Mouse (Mus musculus): ENCODE data around the gene Cdc20. TPM values are rescaled to one million over a fixed set of nuclear protein-coding genes. Genes with fewer than 3 reads are reported as not detected.

Cdc20 gene
- polyA plus RNA-seq, 1 experiment from 2014 or later = 298 TPM

GRCm38 (mm10) chr4:118446415-118447153 lies 9.4 kb upstream of the Cdc20 start:
- H3K27ac ChIP-seq (replicated peaks; ENCODE audit: low read depth, low read length) = no peak overlapping the region
- ATAC-seq (replicated peaks; ENCODE audit: insufficient number of reproducible peaks, low FRiP score, low TSS enrichment, low read depth) = peak; percentile 30
- no peaks in the 10 kb centered on the region for H3K9me3 ChIP-seq (replicated peaks; ENCODE audit: control insufficient read depth, low read length)
- 19% methylated on average over 24 of the region's 24 CpGs for WGBS
- no peaks in the 10 kb centered on the region for H3K27me3 ChIP-seq (ENCODE audit: control insufficient read depth, insufficient read depth, low read length)
- DNase-seq (ENCODE audit: low spot score) = peak; percentile 23
- no peaks in the 10 kb centered on the region for H3K36me3 ChIP-seq (replicated peaks; ENCODE audit: control insufficient read depth, insufficient read depth, low read depth, low read length)
- peak overlapping the region; percentile 44 for H3K4me3 ChIP-seq (ENCODE audit: low read depth, low read length)
- peak overlapping the region; percentile 62 for H3K9ac ChIP-seq (replicated peaks; ENCODE audit: low read length)
- H3K4me1 ChIP-seq (ENCODE audit: control insufficient read depth, insufficient read depth, low read length) = no peaks in the 10 kb centered on the region
- H3K4me2 ChIP-seq (ENCODE audit: low read depth, low read length) = peak overlapping the region; percentile 89

DNA sequence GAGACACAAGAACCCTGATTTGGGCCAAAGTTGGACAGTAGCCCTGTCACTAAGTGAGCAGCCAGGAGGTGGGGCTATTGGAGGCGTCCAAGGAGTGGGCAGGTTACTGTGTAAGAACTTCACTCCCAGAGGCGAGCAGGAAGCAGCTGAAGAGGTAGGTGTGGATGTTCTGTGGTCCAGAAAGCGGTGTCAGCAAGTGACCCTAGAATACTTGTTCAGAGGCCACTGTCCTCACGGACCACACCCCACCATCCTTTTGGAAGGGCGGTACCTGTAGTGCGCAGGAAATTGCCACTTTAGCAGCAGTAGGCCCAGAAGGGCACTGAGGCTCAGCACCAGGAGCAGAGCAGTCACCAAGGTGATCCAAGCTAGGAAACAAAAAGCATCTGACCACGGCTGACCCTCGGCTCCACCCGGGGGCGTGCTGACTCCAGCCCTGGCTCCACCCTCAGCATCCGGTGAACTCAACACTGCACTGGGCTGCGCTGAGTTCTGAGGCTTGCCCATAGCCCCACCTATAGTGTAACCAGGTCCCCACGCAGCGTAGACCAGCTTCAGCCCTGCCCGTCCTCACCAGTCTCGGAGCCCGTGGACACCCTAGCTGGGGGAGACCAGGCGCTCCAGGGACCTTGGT lies 8.7 kb upstream of the Cdc20 start:
- WGBS = 12% methylated on average over 18 of the region's 18 CpGs
- Histone ChIP-seq H3K9ac (replicated peaks; ENCODE audit: low read length) (peak overlapping the region; percentile 62), H3K27ac (replicated peaks; ENCODE audit: low read depth, low read length) (no peak overlapping the region), H3K4me1 (ENCODE audit: control insufficient read depth, insufficient read depth, low read length) (no peaks in the 10 kb centered on the region), H3K27me3 (ENCODE audit: control insufficient read depth, insufficient read depth, low read length) (no peaks in the 10 kb centered on the region), H3K36me3 (replicated peaks; ENCODE audit: control insufficient read depth, insufficient read depth, low read depth, low read length) (no peaks in the 10 kb centered on the region), H3K4me3 (ENCODE audit: low read depth, low read length) (peak overlapping the region; percentile 44), H3K9me3 (replicated peaks; ENCODE audit: control insufficient read depth, low read length) (no peaks in the 10 kb centered on the region), H3K4me2 (ENCODE audit: low read depth, low read length) (peak overlapping the region; percentile 89)
- peak; percentile 69 for DNase-seq (ENCODE audit: low spot score)
- peak; percentile 82 for ATAC-seq (replicated peaks; ENCODE audit: insufficient number of reproducible peaks, low FRiP score, low TSS enrichment, low read depth)

DNA sequence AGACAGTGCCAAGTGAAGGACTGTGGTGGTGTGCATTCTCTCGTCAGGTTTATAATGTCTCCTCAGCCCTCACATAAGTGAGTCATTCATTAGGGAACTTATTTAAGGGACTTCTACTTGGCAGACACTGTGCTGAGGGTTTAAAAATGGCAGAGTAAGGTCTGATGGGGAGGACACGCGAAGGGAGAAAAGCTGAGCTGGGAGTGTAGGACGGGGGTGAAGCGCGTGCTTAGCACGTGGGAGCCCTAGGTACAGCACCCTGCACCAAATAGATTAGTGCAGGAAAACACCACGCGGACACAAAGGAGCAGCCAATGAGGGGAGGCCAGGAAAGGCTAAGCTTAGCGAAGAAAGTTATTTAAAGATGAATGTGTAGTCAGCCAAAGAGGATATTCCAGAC lies 7.9 kb upstream of the Cdc20 start:
- H3K4me2 ChIP-seq (ENCODE audit: low read depth, low read length) = no peak overlapping the region
- 87% methylated on average over 10 of the region's 10 CpGs for WGBS
- no peak overlapping the region for H3K4me3 ChIP-seq (ENCODE audit: low read depth, low read length)
- no peaks in the 10 kb centered on the region for H3K9me3 ChIP-seq (replicated peaks; ENCODE audit: control insufficient read depth, low read length)
- H3K36me3 ChIP-seq (replicated peaks; ENCODE audit: control insufficient read depth, insufficient read depth, low read depth, low read length) = no peaks in the 10 kb centered on the region
- H3K9ac ChIP-seq (replicated peaks; ENCODE audit: low read length) = no peak overlapping the region
- ATAC-seq (replicated peaks; ENCODE audit: insufficient number of reproducible peaks, low FRiP score, low TSS enrichment, low read depth) (no peak), DNase-seq (ENCODE audit: low spot score) (no peak)
- H3K27ac ChIP-seq (replicated peaks; ENCODE audit: low read depth, low read length) = no peak overlapping the region
- no peaks in the 10 kb centered on the region for H3K27me3 ChIP-seq (ENCODE audit: control insufficient read depth, insufficient read depth, low read length)
- no peaks in the 10 kb centered on the region for H3K4me1 ChIP-seq (ENCODE audit: control insufficient read depth, insufficient read depth, low read length)

GRCm38 (mm10) chr4:118437829-118438253 lies 689 bp upstream of the Cdc20 start:
- Histone ChIP-seq H3K27me3 (ENCODE audit: control insufficient read depth, insufficient read depth, low read length) (no peaks in the 10 kb centered on the region), H3K4me3 (ENCODE audit: low read depth, low read length) (peak overlapping the region; percentile 78), H3K27ac (replicated peaks; ENCODE audit: low read depth, low read length) (peak overlapping the region; percentile 86), H3K4me1 (ENCODE audit: control insufficient read depth, insufficient read depth, low read length) (peaks cover 2% of the 10 kb centered on the region; the same call in 1 of the 2 replicates), H3K4me2 (ENCODE audit: low read depth, low read length) (peak overlapping the region; percentile 89), H3K9ac (replicated peaks; ENCODE audit: low read length) (peak overlapping the region; percentile 79), H3K36me3 (replicated peaks; ENCODE audit: control insufficient read depth, insufficient read depth, low read depth, low read length) (no peaks in the 10 kb centered on the region; the same call in 1 of the 2 replicates), H3K9me3 (replicated peaks; ENCODE audit: control insufficient read depth, low read length) (no peaks in the 10 kb centered on the region)
- DNase-seq (ENCODE audit: low spot score) = peak; percentile 45
- WGBS = 11% methylated on average over 12 of the region's 12 CpGs
- no peak for ATAC-seq (replicated peaks; ENCODE audit: insufficient number of reproducible peaks, low FRiP score, low TSS enrichment, low read depth)

DNA sequence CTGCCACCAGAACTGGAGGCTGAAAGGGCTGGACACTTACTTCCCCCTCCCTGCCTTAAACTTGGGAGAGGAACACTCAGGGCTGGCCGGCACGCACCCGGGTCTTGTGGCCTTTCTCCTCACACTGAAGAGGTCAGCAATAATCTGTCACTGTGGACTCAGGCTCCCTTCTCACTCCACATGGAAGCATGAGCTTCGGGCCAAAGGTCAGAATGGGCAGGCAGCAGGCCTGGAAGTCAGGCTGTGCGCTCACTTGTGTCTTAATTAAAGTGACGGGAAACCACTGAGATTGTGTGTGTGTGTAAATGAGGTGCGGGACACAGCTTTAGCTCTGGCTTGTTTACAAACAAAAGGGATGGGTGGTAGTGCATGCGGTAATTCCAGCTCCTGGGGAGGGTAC lies 4.8 kb downstream of the Cdc20 start:
- no peaks in the 10 kb centered on the region for H3K9me3 ChIP-seq (replicated peaks; ENCODE audit: control insufficient read depth, low read length)
- no peak overlapping the region for H3K27ac ChIP-seq (replicated peaks; ENCODE audit: low read depth, low read length)
- DNase-seq (ENCODE audit: low spot score) = no peak
- no peak for ATAC-seq (replicated peaks; ENCODE audit: insufficient number of reproducible peaks, low FRiP score, low TSS enrichment, low read depth)
- no peak overlapping the region for H3K9ac ChIP-seq (replicated peaks; ENCODE audit: low read length)
- H3K4me3 ChIP-seq (ENCODE audit: low read depth, low read length) = no peak overlapping the region
- H3K36me3 ChIP-seq (replicated peaks; ENCODE audit: control insufficient read depth, insufficient read depth, low read depth, low read length) = peaks cover 6% of the 10 kb centered on the region; the same call in 1 of the 2 replicates
- H3K27me3 ChIP-seq (ENCODE audit: control insufficient read depth, insufficient read depth, low read length) = no peaks in the 10 kb centered on the region
- H3K4me2 ChIP-seq (ENCODE audit: low read depth, low read length) = no peak overlapping the region
- 69% methylated on average over 8 of the region's 8 CpGs for WGBS
- H3K4me1 ChIP-seq (ENCODE audit: control insufficient read depth, insufficient read depth, low read length) = peaks cover 2% of the 10 kb centered on the region; the same call in 1 of the 2 replicates

- Histone ChIP-seq H3K4me3 (ENCODE audit: low read depth, low read length) (no peak overlapping the region), H3K9ac (replicated peaks; ENCODE audit: low read length) (no peak overlapping the region; the same call in 1 of the 2 replicates), H3K36me3 (replicated peaks; ENCODE audit: control insufficient read depth, insufficient read depth, low read depth, low read length) (peaks cover 6% of the 10 kb centered on the region; the same call in 1 of the 2 replicates), H3K4me2 (ENCODE audit: low read depth, low read length) (no peak overlapping the region), H3K9me3 (replicated peaks; ENCODE audit: control insufficient read depth, low read length) (no peaks in the 10 kb centered on the region), H3K27ac (replicated peaks; ENCODE audit: low read depth, low read length) (no peak overlapping the region), H3K4me1 (ENCODE audit: control insufficient read depth, insufficient read depth, low read length) (no peaks in the 10 kb centered on the region), H3K27me3 (ENCODE audit: control insufficient read depth, insufficient read depth, low read length) (no peaks in the 10 kb centered on the region)
- 50% methylated on average over 7 of the region's 7 CpGs for WGBS
- no peak for DNase-seq (ENCODE audit: low spot score)
- no peak for ATAC-seq (replicated peaks; ENCODE audit: insufficient number of reproducible peaks, low FRiP score, low TSS enrichment, low read depth)
These were observed 7.8 kb downstream of the Cdc20 start for GRCm38 (mm10) chr4:118429215-118429895.

DNA sequence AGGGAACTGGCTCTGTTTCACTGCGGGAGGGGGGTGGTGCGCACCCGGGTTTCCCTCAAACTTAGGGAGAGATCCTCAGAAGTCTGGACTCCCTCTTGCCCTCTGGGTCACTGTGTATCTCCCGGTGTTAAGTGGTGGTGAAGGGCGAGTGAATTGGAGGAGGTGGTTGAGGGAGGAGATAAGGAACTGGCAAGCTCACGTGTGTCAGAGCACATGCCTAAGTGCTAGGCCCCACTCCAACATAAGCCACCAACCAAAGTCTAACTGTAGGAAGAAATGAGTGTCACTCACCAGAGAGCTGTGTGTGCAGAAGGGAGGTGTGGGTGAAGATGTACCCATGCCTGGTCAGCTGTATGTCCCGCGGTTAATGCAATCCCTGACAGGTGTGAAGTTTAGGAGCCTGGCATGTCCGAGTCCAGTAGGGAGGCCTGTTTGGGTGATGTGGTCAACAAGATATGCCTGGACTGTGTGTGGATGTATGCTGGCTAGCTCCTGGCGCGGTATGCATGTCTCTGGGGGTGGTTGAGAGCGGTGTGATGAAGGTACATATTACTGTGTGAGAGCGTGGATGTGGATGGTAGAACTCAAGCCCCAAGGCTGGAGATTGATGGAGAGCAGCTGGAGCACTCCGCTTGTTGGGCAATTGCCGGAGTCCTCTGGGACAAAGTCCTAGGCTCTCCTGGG lies 8.5 kb downstream of the Cdc20 start:
- no peaks in the 10 kb centered on the region for H3K27me3 ChIP-seq (ENCODE audit: control insufficient read depth, insufficient read depth, low read length)
- peak overlapping the region; percentile 86 for H3K4me2 ChIP-seq (ENCODE audit: low read depth, low read length)
- no peaks in the 10 kb centered on the region for H3K4me1 ChIP-seq (ENCODE audit: control insufficient read depth, insufficient read depth, low read length)
- ATAC-seq (replicated peaks; ENCODE audit: insufficient number of reproducible peaks, low FRiP score, low TSS enrichment, low read depth) (0 out of 2 replicates have a peak, but pooled peaks have one; percentile 5), DNase-seq (ENCODE audit: low spot score) (no peak)
- peaks cover 6% of the 10 kb centered on the region; the same call in 1 of the 2 replicates for H3K36me3 ChIP-seq (replicated peaks; ENCODE audit: control insufficient read depth, insufficient read depth, low read depth, low read length)
- 49% methylated on average over 15 of the region's 15 CpGs for WGBS
- no peak overlapping the region for H3K27ac ChIP-seq (replicated peaks; ENCODE audit: low read depth, low read length)
- peak overlapping the region; percentile 70 for H3K9ac ChIP-seq (replicated peaks; ENCODE audit: low read length)
- H3K4me3 ChIP-seq (ENCODE audit: low read depth, low read length) = peak overlapping the region; percentile 66
- H3K9me3 ChIP-seq (replicated peaks; ENCODE audit: control insufficient read depth, low read length) = no peaks in the 10 kb centered on the region

Data from embryonic facial prominence, embryonic 11.5 days (tissue).